Mouse (Mus musculus): ENCODE results near the gene Syf2.

DNA sequence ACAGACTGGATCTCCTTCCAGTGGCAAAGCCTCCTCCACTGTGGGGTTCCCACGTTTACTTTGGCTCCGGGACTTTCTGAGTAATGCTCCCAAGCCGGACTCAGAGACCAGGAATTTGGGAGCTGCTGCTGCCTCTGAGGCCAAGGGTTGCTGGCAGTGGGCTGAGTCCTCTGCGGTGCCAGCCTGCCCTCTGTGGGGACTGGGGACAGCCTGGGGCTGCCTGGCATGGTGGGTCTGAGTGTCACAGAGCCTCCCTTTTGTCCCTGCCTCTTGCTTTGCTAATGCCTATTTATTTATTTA is 55.6 kb downstream of the Syf2 start:
- TF ChIP-seq CTCF (IDR thresholded peaks at IDR 0.05; ENCODE audit: low read depth, low read length) (no peak), POLR2A (IDR thresholded peaks at IDR 0.05; ENCODE audit: borderline replicate concordance, low read depth, low read length) (no peak)
